Mouse (Mus musculus) cerebellum, adult 2 months (tissue): ENCODE results near the gene Gadl1. TPM values are rescaled to one million over a fixed set of nuclear protein-coding genes. Genes with fewer than 3 reads are reported as not detected.

ENCODE experiments used
- DNase-seq, 2 experiments: peaks; one replicate each; pipeline ENCODE4 v3.0.0; 2021
- H3K27ac ChIP-seq: fragments of 200-500 bp; 2 replicates; pipeline ENCODE4 v1.5.1; 2012; ENCODE audit warnings: low read length, control low read depth, inconsistent platforms; ENCODE audit not compliant: insufficient read depth
- H3K27me3 ChIP-seq: fragments of 200-500 bp; 2 replicates; pipeline ENCODE4 v1.6.1; 2012; ENCODE audit warnings: inconsistent platforms, mild to moderate bottlenecking, low read length, moderate library complexity; ENCODE audit not compliant: control insufficient read depth, insufficient read depth
- H3K4me1 ChIP-seq: fragments of 200-500 bp; 2 replicates; pipeline ENCODE4 v1.6.1; 2011; ENCODE audit warnings: low read length; ENCODE audit not compliant: control insufficient read depth, insufficient read depth
- H3K4me3 ChIP-seq: fragments of 200-500 bp; replicated peaks from 2 replicates; pipeline ENCODE3; 2011; ENCODE audit warnings: mild to moderate bottlenecking, low read depth, low read length, control low read depth; ENCODE audit not compliant: insufficient read depth
- CTCF ChIP-seq: fragments of 200-500 bp; IDR thresholded peaks from 2 replicates; pipeline ENCODE4 v1.5.1; 2011; ENCODE audit warnings: low read depth, mild to moderate bottlenecking, control low read depth, low read length, moderate library complexity, borderline replicate concordance; ENCODE audit not compliant: insufficient read depth
- POLR2A ChIP-seq: fragments of 200-500 bp; IDR thresholded peaks from 2 replicates; pipeline ENCODE4 v1.6.1; 2011; ENCODE audit warnings: low read length, control low read depth, borderline replicate concordance; ENCODE audit not compliant: insufficient read depth
- WGBS: fragments of 180-500 bp; shearing (Covaris S2); methylation state at CpG from one replicate; pipeline ENCODE4 v1.1.7; 2018; 5-methylcytosine and 5-hydroxymethylcytosine counted together
- polyA plus RNA-seq: library from polyadenylated mRNA; depleted of rRNA; stranded (reverse); fragments of >200 nt; gene quantifications from 2 replicates; pipeline ENCODE4 v1.2.3, GENCODE M21; 2012

The Gadl1 gene
- polyA plus RNA-seq, 1 experiment: 0.31 TPM

DNA sequence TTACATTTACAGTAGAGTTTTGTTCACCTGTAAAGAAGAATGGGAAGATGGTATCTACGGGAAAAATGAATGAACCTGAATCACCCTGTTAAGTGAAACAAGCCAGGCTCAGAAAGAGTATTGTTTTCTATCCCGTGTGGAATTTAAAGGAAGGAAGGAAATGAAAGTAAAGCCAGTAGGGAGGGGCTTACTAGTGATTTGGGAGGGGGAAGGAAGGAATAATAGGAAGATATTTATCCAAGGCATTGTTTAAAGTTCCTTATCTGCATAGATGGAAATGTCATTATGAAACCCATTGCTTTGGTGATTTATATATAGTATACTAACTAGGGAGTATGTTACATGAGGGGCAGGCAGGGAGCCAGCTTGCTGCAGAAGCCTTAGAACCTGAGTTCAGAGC is 199.5 kb downstream of the Gadl1 start:
- no peak for TF ChIP-seq CTCF
- no peak for TF ChIP-seq POLR2A
- no peaks in the 10 kb centered on the region for H3K4me1 ChIP-seq
- H3K27ac ChIP-seq: no peak overlapping the region
- H3K27me3 ChIP-seq: no peaks in the 10 kb centered on the region
- DNase-seq: no peak
- WGBS: 84% methylated on average over 2 of the region's 2 CpGs
- H3K4me3 ChIP-seq: no peak overlapping the region

DNA sequence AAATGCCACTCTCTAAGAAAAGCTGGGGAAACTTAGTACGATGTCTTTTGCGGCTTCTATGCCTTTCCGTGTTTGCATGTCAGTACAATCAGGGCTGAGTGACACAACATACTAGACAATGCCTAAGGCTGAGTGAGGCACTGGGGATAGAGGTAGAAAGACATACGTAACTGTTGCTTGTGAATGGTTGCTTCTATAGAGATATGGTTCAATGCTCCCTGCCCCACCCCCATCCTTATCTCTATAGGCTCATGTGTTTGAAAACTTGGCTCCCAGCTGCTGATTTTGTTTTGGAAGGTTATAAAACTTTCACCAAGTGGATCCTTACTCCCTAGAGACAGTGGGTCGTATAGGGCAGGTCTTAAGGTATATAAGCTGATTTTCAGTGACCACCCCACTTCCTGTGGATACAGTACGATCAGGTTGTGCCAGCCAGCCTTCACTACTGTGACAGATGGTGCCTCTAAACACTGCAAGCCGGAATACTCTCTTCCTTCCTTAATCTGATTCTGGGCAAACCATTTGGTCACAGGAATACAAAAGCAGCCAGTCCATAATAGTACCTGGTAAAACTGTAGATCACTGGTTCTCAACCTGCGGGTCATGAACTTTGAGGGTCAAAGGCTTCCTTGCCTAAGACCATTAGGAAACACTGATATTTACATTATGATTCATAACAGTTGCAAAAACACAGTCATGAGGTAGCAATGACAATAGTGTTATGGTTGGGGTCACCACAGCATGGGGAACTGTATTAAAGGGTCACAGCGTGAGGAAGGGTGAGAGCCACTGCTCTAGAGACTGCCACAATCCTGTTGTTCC is 202.1 kb downstream of the Gadl1 start:
- H3K27me3 ChIP-seq: no peaks in the 10 kb centered on the region
- no peak for TF ChIP-seq CTCF
- TF ChIP-seq POLR2A: no peak
- H3K4me1 ChIP-seq: no peaks in the 10 kb centered on the region
- no peak overlapping the region for H3K4me3 ChIP-seq
- DNase-seq: no peak
- WGBS: 71% methylated on average over 9 of the region's 9 CpGs
- H3K27ac ChIP-seq: no peak overlapping the region

GRCm38 (mm10) chr9:116114339-116114738 is 205.1 kb downstream of the Gadl1 start:
- Histone ChIP-seq H3K27ac (no peak overlapping the region), H3K4me1 (no peaks in the 10 kb centered on the region), H3K27me3 (no peaks in the 10 kb centered on the region; the same call in 1 of the 2 replicates), H3K4me3 (no peak overlapping the region)
- no peak for DNase-seq
- no peak for TF ChIP-seq POLR2A
- TF ChIP-seq CTCF: no peak
- 83% methylated on average over 4 of the region's 4 CpGs for WGBS

DNA sequence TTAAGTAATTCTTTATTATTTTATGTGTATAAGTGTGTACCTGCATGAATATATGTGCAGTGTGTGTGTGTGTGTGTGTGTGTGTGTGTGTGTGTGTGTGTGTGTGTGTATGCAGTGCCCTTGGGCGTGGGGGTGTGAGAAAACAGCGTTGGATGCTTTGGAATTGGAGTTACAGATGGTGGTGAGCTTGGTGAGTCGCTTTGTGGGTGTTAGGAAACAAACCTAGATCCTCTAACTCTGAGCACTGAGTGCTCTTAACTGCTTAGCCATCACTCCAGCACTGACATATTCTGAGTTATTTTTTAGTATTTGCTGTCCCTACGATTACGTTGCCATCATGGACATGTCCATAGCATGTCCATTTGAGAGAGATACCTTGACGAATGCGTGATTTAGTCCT is 206.6 kb downstream of the Gadl1 start:
- H3K4me3 ChIP-seq: no peak overlapping the region
- 94% methylated on average over 7 of the region's 7 CpGs for WGBS
- H3K4me1 ChIP-seq: no peaks in the 10 kb centered on the region
- DNase-seq: no peak
- no peak for TF ChIP-seq POLR2A
- no peak for TF ChIP-seq CTCF
- H3K27ac ChIP-seq: no peak overlapping the region
- H3K27me3 ChIP-seq: no peaks in the 10 kb centered on the region; the same call in 1 of the 2 replicates

DNA sequence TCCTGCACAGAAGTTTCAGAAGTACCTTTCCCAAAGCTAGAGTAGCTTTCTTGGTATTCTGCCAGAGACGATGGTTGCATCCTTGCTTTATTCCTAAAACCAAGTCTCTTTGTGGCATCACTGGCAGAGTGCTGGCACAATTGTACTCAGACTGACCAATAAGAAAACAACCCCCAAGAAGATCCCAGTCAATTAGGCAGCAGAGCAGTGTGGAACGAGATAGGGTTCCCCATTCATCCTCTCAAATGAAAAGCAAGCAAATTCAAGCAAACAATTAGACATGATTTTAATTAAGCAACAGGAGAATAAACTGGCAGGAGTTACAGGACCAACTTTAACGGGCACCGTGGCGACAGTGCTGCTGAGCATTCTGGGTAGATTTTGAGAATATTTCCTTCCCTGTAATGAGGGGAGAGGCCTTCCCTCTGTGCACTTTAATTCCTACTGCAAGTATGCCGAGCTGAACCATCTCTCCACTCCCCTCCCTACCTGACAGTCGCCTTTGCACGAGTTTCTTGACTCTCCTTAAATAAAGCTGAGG is 209.1 kb downstream of the Gadl1 start:
- no peak for TF ChIP-seq POLR2A
- no peak for TF ChIP-seq CTCF
- Histone ChIP-seq H3K4me1 (no peaks in the 10 kb centered on the region), H3K27me3 (no peaks in the 10 kb centered on the region; the same call in 1 of the 2 replicates), H3K27ac (no peak overlapping the region), H3K4me3 (no peak overlapping the region)
- 46% methylated on average over 8 of the region's 8 CpGs for WGBS
- DNase-seq: no peak

DNA sequence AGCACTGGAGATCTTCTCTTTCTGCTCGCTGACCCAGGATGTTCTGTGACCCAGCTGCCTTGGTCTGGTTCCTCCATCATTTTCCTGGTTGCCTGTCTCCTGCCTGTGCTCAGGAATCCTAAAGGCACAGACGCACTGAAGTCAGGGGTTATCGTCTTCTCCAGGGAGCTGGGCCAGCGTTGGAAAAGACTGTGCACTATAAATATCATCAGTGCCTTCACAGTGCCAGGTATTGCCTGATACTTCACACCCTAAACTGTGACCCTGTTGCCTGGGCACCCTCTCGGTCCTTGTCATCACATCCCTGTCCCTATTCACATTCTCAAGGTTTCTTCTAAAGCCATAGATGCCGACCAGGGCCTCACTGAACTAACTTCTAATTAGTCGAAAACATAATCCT is 210.7 kb downstream of the Gadl1 start:
- TF ChIP-seq POLR2A: no peak
- TF ChIP-seq CTCF: no peak
- 76% methylated on average over 7 of the region's 7 CpGs for WGBS

GRCm38 (mm10) chr9:116121472-116121871 is 212.2 kb downstream of the Gadl1 start:
- DNase-seq: no peak
- no peaks in the 10 kb centered on the region; the same call in 1 of the 2 replicates for H3K27me3 ChIP-seq
- H3K27ac ChIP-seq: no peak overlapping the region
- no peaks in the 10 kb centered on the region for H3K4me1 ChIP-seq
- 83% methylated on average over 7 of the region's 7 CpGs for WGBS
- H3K4me3 ChIP-seq: no peak overlapping the region
- TF ChIP-seq CTCF: no peak
- TF ChIP-seq POLR2A: no peak

More for the DNA sequence above, 210.7 kb downstream of the Gadl1 start:
- H3K4me3 ChIP-seq: no peak overlapping the region
- H3K4me1 ChIP-seq: no peaks in the 10 kb centered on the region
- no peak overlapping the region for H3K27ac ChIP-seq
- no peaks in the 10 kb centered on the region; the same call in 1 of the 2 replicates for H3K27me3 ChIP-seq
- DNase-seq: no peak

GRCm38 (mm10) chr9:116122544-116122943 is 213.3 kb downstream of the Gadl1 start:
- H3K4me1 ChIP-seq: no peaks in the 10 kb centered on the region
- H3K27ac ChIP-seq: no peak overlapping the region
- 74% methylated on average over 6 of the region's 6 CpGs for WGBS
- DNase-seq: no peak
- TF ChIP-seq CTCF (no peak), POLR2A (no peak)
- no peaks in the 10 kb centered on the region; the same call in 1 of the 2 replicates for H3K27me3 ChIP-seq
- no peak overlapping the region for H3K4me3 ChIP-seq
